Mouse (Mus musculus) C2C12 (cell line): Measurements from ENCODE around the gene Dbt.

Experiments used
- CTCF ChIP-seq: IDR thresholded peaks from one replicate; pipeline ENCODE4 v1.5.1; 2011; ENCODE audit not compliant: control insufficient read depth, insufficient read depth, insufficient read length
- MYOD1 ChIP-seq: IDR thresholded peaks from one replicate; pipeline ENCODE4 v1.6.1; 2011; ENCODE audit warnings: low read depth; ENCODE audit not compliant: control insufficient read depth, insufficient read length

GRCm38 (mm10) chr3:116474602-116475001 lies 38.3 kb upstream of the Dbt start:
- TF ChIP-seq CTCF, result no peak
- TF ChIP-seq MYOD1, result no peak
